Mouse (Mus musculus): ENCODE results near the gene Stk17b. TPM values are rescaled to one million over a fixed set of nuclear protein-coding genes. Genes with fewer than 3 reads are reported as not detected.
A peak's percentile ranks its signal among the peaks of the same experiment; 100 is the strongest.
"Not testable (repeated sequence)": the region's sequence is repeated elsewhere in the genome, so short reads cannot be mapped to it uniquely, and the experiment has no call there.

Stk17b gene
- polyA plus RNA-seq, 1 experiment from 2014 or later: 16.2 TPM

GRCm38 (mm10) chr1:53750697-53751096 is 34.3 kb downstream of the Stk17b start:
- H3K27ac ChIP-seq (ENCODE audit: low read depth, low read length); H3K4me1 ChIP-seq (ENCODE audit: control insufficient read depth, insufficient read depth, low read length); H3K9me3 ChIP-seq (ENCODE audit: control insufficient read depth, low read length); H3K27me3 ChIP-seq (ENCODE audit: control insufficient read depth, insufficient read depth, low read length); H3K9ac ChIP-seq (ENCODE audit: low read length); H3K4me2 ChIP-seq (ENCODE audit: low read depth); ATAC-seq (ENCODE audit: insufficient read depth, low FRiP score, low TSS enrichment); H3K36me3 ChIP-seq (ENCODE audit: control insufficient read depth, insufficient read depth, low read length); H3K4me3 ChIP-seq (ENCODE audit: low read depth, low read length); DNase-seq (ENCODE audit: low spot score): not testable (repeated sequence)
- WGBS: 86% methylated on average over 7 of the region's 7 CpGs

GRCm38 (mm10) chr1:53749881-53750385 is 35.1 kb downstream of the Stk17b start:
- WGBS: 56% methylated on average over 1 of the region's 1 CpGs
- not testable (repeated sequence) for H3K36me3 ChIP-seq (ENCODE audit: control insufficient read depth, insufficient read depth, low read length); ATAC-seq (ENCODE audit: insufficient read depth, low FRiP score, low TSS enrichment); H3K27ac ChIP-seq (ENCODE audit: low read depth, low read length); H3K4me2 ChIP-seq (ENCODE audit: low read depth); H3K4me3 ChIP-seq (ENCODE audit: low read depth, low read length); H3K4me1 ChIP-seq (ENCODE audit: control insufficient read depth, insufficient read depth, low read length); H3K27me3 ChIP-seq (ENCODE audit: control insufficient read depth, insufficient read depth, low read length); H3K9me3 ChIP-seq (ENCODE audit: control insufficient read depth, low read length); DNase-seq (ENCODE audit: low spot score); H3K9ac ChIP-seq (ENCODE audit: low read length)

GRCm38 (mm10) chr1:53748571-53748970 is 36.5 kb downstream of the Stk17b start:
- no peaks in the 10 kb centered on the region for H3K4me1 ChIP-seq (ENCODE audit: control insufficient read depth, insufficient read depth, low read length)
- WGBS: 28% methylated on average over 9 of the region's 11 CpGs
- no peak overlapping the region for H3K4me3 ChIP-seq (ENCODE audit: low read depth, low read length)
- no peak overlapping the region for H3K9ac ChIP-seq (ENCODE audit: low read length)
- no peak overlapping the region for H3K27ac ChIP-seq (ENCODE audit: low read depth, low read length)
- H3K36me3 ChIP-seq (ENCODE audit: control insufficient read depth, insufficient read depth, low read length): no peaks in the 10 kb centered on the region
- no peaks in the 10 kb centered on the region for H3K27me3 ChIP-seq (ENCODE audit: control insufficient read depth, insufficient read depth, low read length)
- no peak for ATAC-seq (ENCODE audit: insufficient read depth, low FRiP score, low TSS enrichment)
- H3K9me3 ChIP-seq (ENCODE audit: control insufficient read depth, low read length): no peaks in the 10 kb centered on the region
- no peak overlapping the region for H3K4me2 ChIP-seq (ENCODE audit: low read depth)
- DNase-seq (ENCODE audit: low spot score): no peak

- Histone ChIP-seq H3K36me3 (ENCODE audit: control insufficient read depth, insufficient read depth, low read length) (no peaks in the 10 kb centered on the region), H3K9ac (ENCODE audit: low read length) (no peak overlapping the region), H3K27ac (ENCODE audit: low read depth, low read length) (no peak overlapping the region), H3K4me1 (ENCODE audit: control insufficient read depth, insufficient read depth, low read length) (no peaks in the 10 kb centered on the region), H3K27me3 (ENCODE audit: control insufficient read depth, insufficient read depth, low read length) (no peaks in the 10 kb centered on the region), H3K4me2 (ENCODE audit: low read depth) (no peak overlapping the region), H3K9me3 (ENCODE audit: control insufficient read depth, low read length) (no peaks in the 10 kb centered on the region), H3K4me3 (ENCODE audit: low read depth, low read length) (no peak overlapping the region)
- ATAC-seq (ENCODE audit: insufficient read depth, low FRiP score, low TSS enrichment) (no peak), DNase-seq (ENCODE audit: low spot score) (no peak)
- 72% methylated on average over 5 of the region's 5 CpGs for WGBS
Observed at GRCm38 (mm10) chr1:53746001-53746400, 39.0 kb downstream of the Stk17b start.

GRCm38 (mm10) chr1:53741742-53742458 is 43.1 kb downstream of the Stk17b start:
- whole genome bisulfite sequencing: 91% methylated on average over 3 of the region's 3 CpGs
- Histone ChIP-seq H3K9me3 (ENCODE audit: control insufficient read depth, low read length) (no peaks in the 10 kb centered on the region), H3K4me2 (ENCODE audit: low read depth) (no peak overlapping the region), H3K4me1 (ENCODE audit: control insufficient read depth, insufficient read depth, low read length) (no peaks in the 10 kb centered on the region), H3K27me3 (ENCODE audit: control insufficient read depth, insufficient read depth, low read length) (no peaks in the 10 kb centered on the region), H3K27ac (ENCODE audit: low read depth, low read length) (no peak overlapping the region), H3K9ac (ENCODE audit: low read length) (no peak overlapping the region), H3K36me3 (ENCODE audit: control insufficient read depth, insufficient read depth, low read length) (no peaks in the 10 kb centered on the region), H3K4me3 (ENCODE audit: low read depth, low read length) (no peak overlapping the region)
- ATAC-seq (ENCODE audit: insufficient read depth, low FRiP score, low TSS enrichment): no peak
- DNase-seq (ENCODE audit: low spot score): no peak

GRCm38 (mm10) chr1:53740777-53741336 is 44.2 kb downstream of the Stk17b start:
- DNase-seq (ENCODE audit: low spot score): no peak

GRCm38 (mm10) chr1:53740077-53740776 is 44.8 kb downstream of the Stk17b start:
- not testable (repeated sequence) for H3K27ac ChIP-seq (ENCODE audit: low read depth, low read length); H3K36me3 ChIP-seq (ENCODE audit: control insufficient read depth, insufficient read depth, low read length); H3K9me3 ChIP-seq (ENCODE audit: control insufficient read depth, low read length); H3K4me2 ChIP-seq (ENCODE audit: low read depth); DNase-seq (ENCODE audit: low spot score); H3K27me3 ChIP-seq (ENCODE audit: control insufficient read depth, insufficient read depth, low read length); H3K9ac ChIP-seq (ENCODE audit: low read length); H3K4me3 ChIP-seq (ENCODE audit: low read depth, low read length); H3K4me1 ChIP-seq (ENCODE audit: control insufficient read depth, insufficient read depth, low read length)
- WGBS: 34% methylated on average over 3 of the region's 4 CpGs
- peak; percentile 77 for ATAC-seq (ENCODE audit: insufficient read depth, low FRiP score, low TSS enrichment)

More at GRCm38 (mm10) chr1:53740777-53741336, 44.2 kb downstream of the Stk17b start:
- Histone ChIP-seq H3K9me3 (ENCODE audit: control insufficient read depth, low read length) (no peaks in the 10 kb centered on the region), H3K4me3 (ENCODE audit: low read depth, low read length) (no peak overlapping the region), H3K9ac (ENCODE audit: low read length) (no peak overlapping the region), H3K4me2 (ENCODE audit: low read depth) (no peak overlapping the region), H3K36me3 (ENCODE audit: control insufficient read depth, insufficient read depth, low read length) (no peaks in the 10 kb centered on the region), H3K27me3 (ENCODE audit: control insufficient read depth, insufficient read depth, low read length) (no peaks in the 10 kb centered on the region), H3K27ac (ENCODE audit: low read depth, low read length) (no peak overlapping the region), H3K4me1 (ENCODE audit: control insufficient read depth, insufficient read depth, low read length) (no peaks in the 10 kb centered on the region)
- 71% methylated on average over 4 of the region's 4 CpGs for WGBS
- ATAC-seq (ENCODE audit: insufficient read depth, low FRiP score, low TSS enrichment): peak; percentile 42

- Histone ChIP-seq H3K27ac (ENCODE audit: low read depth, low read length) (no peak overlapping the region), H3K9ac (ENCODE audit: low read length) (no peak overlapping the region), H3K4me2 (ENCODE audit: low read depth) (no peak overlapping the region), H3K27me3 (ENCODE audit: control insufficient read depth, insufficient read depth, low read length) (no peaks in the 10 kb centered on the region), H3K4me3 (ENCODE audit: low read depth, low read length) (no peak overlapping the region), H3K9me3 (ENCODE audit: control insufficient read depth, low read length) (no peaks in the 10 kb centered on the region), H3K4me1 (ENCODE audit: control insufficient read depth, insufficient read depth, low read length) (no peaks in the 10 kb centered on the region), H3K36me3 (ENCODE audit: control insufficient read depth, insufficient read depth, low read length) (no peaks in the 10 kb centered on the region)
- WGBS: 89% methylated on average over 3 of the region's 3 CpGs
- no peak for ATAC-seq (ENCODE audit: insufficient read depth, low FRiP score, low TSS enrichment)
- no peak for DNase-seq (ENCODE audit: low spot score)
Observed at GRCm38 (mm10) chr1:53736583-53736982, 48.4 kb downstream of the Stk17b start.
